Mouse (Mus musculus) midbrain, embryonic 16.5 days (tissue): ENCODE data around the gene Flg2. TPM values are rescaled to one million over a fixed set of nuclear protein-coding genes. Genes with fewer than 3 reads are reported as not detected.

Experiments
- ATAC-seq: fragments of 200-750 bp; cut with Nextera tagmentation; 2 replicates; pipeline ENCODE4 v1.8.0; 2017; ENCODE audit warnings: moderate TSS enrichment
- H3K27ac ChIP-seq: fragments of 300-500 bp; sonication (generic); 2 replicates; pipeline ENCODE4 v1.5.1; 2014; ENCODE audit warnings: mild to moderate bottlenecking, low read length, mixed read lengths
- H3K27me3 ChIP-seq: fragments of 300-500 bp; sonication (generic); 2 replicates; pipeline ENCODE4 v1.6.1; 2014; ENCODE audit warnings: low read depth, low read length, mixed read lengths; ENCODE audit not compliant: control insufficient read depth, insufficient read depth
- H3K36me3 ChIP-seq: fragments of 300-500 bp; sonication (generic); 2 replicates; pipeline ENCODE4 v1.6.1; 2014; ENCODE audit warnings: mild to moderate bottlenecking, low read length, moderate library complexity, mixed read lengths; ENCODE audit not compliant: control insufficient read depth, insufficient read depth
- H3K4me1 ChIP-seq: fragments of 300-500 bp; sonication (generic); 2 replicates; pipeline ENCODE4 v1.6.1; 2014; ENCODE audit warnings: mild to moderate bottlenecking, low read length, mixed read lengths; ENCODE audit not compliant: control insufficient read depth, insufficient read depth
- H3K4me2 ChIP-seq: fragments of 300-500 bp; sonication (generic); 2 replicates; pipeline ENCODE4 v1.6.1; 2014; ENCODE audit warnings: mild to moderate bottlenecking, low read length, mixed read lengths
- H3K4me3 ChIP-seq: fragments of 300-500 bp; sonication (generic); 2 replicates; pipeline ENCODE4 v1.5.1; 2014; ENCODE audit warnings: low read depth, mild to moderate bottlenecking, low read length, moderate library complexity, mixed read lengths
- H3K9ac ChIP-seq: fragments of 300-500 bp; sonication (generic); 2 replicates; pipeline ENCODE4 v1.6.1; 2014; ENCODE audit warnings: low read depth, low read length, mixed read lengths
- H3K9me3 ChIP-seq: fragments of 300-500 bp; sonication (generic); replicated peaks from 2 replicates; pipeline ENCODE4 v1.6.1; 2014; ENCODE audit warnings: mild to moderate bottlenecking, low read length, mixed read lengths; ENCODE audit not compliant: control insufficient read depth, poor library complexity, severe bottlenecking
- WGBS: fragments of 180-500 bp; shearing (Covaris S2); extraction: QIAGEN DNeasy Blood & Tissue Kit; methylation state at CpG from one replicate; pipeline ENCODE4 v1.1.7; 2014; 5-methylcytosine and 5-hydroxymethylcytosine counted together
- polyA plus RNA-seq: library from polyadenylated mRNA; unstranded; fragments of >200 nt; fragmentation: Nextera tagmentation; extraction: Ambion mirVana; gene quantifications from 2 replicates; pipeline ENCODE4 v1.2.1, GENCODE M21; 2015

The Flg2 gene
- polyA plus RNA-seq, result not detected in 2 replicates

DNA sequence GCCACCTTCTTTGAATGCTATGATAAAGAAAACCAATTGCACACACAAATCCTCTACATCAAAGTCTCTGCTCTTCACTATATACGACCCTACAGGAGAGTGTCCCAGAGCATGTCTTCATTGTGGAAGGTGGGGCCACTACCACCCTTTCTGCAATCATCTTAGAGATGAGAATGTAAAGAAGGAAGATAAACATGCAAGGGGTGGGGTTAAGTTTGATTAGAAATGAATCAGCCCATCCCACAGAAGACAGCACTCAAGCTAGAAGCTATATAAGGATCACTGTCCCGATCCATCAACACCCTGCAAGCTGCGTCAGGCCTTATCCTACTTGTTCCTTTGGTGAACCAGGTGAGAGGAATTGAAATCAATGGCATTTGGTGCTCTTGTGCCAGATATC is at the start of gene Flg2:
Flg2 (plus strand) TSS at position 301 of the 400 bp plus-strand sequence.
- Histone ChIP-seq H3K36me3 (no peaks in the 10 kb centered on the region), H3K9ac (no peak within 1 kb of the TSS), H3K4me2 (no peak within 1 kb of the TSS), H3K27ac (no peak within 1 kb of the TSS), H3K9me3 (no peaks in the 10 kb centered on the region), H3K4me3 (no peak within 1 kb of the TSS), H3K27me3 (no peaks in the 10 kb centered on the region), H3K4me1 (no peaks in the 10 kb centered on the region)
- WGBS, result 76% methylated on average over 3 of the region's 3 CpGs
- no peak for ATAC-seq

DNA sequence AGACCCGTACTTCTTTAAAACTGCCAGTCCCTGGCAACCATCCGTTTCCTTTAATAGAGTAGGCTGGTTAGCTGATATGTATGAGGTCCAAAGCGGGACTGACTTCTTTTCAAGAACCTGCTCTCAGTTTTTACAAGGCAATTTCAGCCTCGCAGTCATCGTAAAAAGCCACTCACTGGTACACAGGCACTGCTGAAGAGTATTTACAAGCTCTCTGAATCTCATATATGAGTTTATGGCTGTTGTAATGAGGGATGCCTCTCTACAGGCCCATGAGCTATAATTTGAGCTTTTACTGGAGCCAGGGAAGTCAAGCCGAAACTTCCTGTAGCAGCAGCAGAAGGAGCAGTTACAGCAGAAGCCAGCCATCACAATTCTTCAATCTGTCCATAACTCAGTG is 34.6 kb upstream of the Flg2 start:
- H3K4me1 ChIP-seq, result no peaks in the 10 kb centered on the region
- H3K27me3 ChIP-seq, result no peaks in the 10 kb centered on the region
- no peak overlapping the region for H3K9ac ChIP-seq
- no peaks in the 10 kb centered on the region for H3K36me3 ChIP-seq
- H3K4me3 ChIP-seq, result no peak overlapping the region
- no peak overlapping the region for H3K27ac ChIP-seq
- 84% methylated on average over 6 of the region's 6 CpGs for WGBS
- H3K4me2 ChIP-seq, result no peak overlapping the region
- no peak for ATAC-seq
- H3K9me3 ChIP-seq, result no peaks in the 10 kb centered on the region

DNA sequence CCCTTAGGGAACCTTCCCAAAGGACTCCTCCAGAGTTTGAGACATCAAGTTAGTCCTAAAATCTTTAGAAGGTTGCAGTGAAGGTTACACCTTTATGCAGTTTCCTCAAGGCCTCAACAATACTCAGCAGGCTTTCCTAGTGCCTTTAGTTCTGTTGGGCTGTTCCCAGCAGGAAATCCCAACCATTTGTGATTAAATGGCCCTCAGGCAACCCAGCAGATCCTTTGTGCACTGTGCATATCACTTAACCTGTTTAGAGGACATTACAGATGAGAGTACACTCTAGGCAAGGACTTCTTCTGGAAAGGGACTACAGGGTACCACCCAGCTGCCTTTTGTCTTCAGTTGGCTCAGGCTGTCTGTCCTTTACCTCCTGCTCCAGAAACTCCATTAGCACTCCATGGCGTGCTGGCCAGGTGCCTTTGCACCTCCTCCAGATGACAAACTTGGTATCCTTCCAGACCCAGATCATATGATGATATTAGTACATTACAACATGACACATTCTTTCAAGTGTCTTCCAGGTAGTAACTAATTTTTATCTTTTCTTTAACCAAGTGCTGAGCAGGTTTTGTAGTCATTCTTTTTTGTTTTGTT is 34.0 kb upstream of the Flg2 start:
- WGBS, result 89% methylated on average over 1 of the region's 1 CpGs
- Histone ChIP-seq H3K9me3 (no peaks in the 10 kb centered on the region), H3K36me3 (no peaks in the 10 kb centered on the region), H3K4me3 (no peak overlapping the region), H3K9ac (no peak overlapping the region), H3K4me1 (no peaks in the 10 kb centered on the region), H3K4me2 (no peak overlapping the region), H3K27ac (no peak overlapping the region), H3K27me3 (no peaks in the 10 kb centered on the region)
- no peak for ATAC-seq

DNA sequence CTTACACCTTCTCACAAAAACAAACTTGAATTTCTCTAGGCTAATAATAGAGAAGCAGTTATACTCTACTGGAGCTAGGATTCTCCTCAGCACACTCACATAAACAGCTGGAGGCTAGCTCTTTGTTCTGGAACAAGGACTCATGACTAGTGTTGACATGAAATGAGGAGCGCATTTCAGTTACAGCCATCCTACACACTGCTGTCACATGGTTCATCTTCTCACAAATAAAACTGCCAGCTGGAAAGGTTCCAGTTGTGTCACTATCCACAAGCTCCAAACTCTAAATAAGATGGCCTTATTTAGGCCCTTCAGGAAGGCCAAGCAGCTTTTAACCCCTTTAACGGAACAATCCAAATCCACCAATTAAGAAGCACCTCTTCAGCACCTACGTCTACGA is 16.2 kb upstream of the Flg2 start:
- no peaks in the 10 kb centered on the region for H3K9me3 ChIP-seq
- no peak overlapping the region for H3K27ac ChIP-seq
- no peak for ATAC-seq
- no peak overlapping the region for H3K4me3 ChIP-seq
- H3K4me2 ChIP-seq, result no peak overlapping the region
- 91% methylated on average over 4 of the region's 4 CpGs for WGBS
- H3K9ac ChIP-seq, result no peak overlapping the region
- H3K36me3 ChIP-seq, result no peaks in the 10 kb centered on the region
- H3K4me1 ChIP-seq, result no peaks in the 10 kb centered on the region
- H3K27me3 ChIP-seq, result no peaks in the 10 kb centered on the region

DNA sequence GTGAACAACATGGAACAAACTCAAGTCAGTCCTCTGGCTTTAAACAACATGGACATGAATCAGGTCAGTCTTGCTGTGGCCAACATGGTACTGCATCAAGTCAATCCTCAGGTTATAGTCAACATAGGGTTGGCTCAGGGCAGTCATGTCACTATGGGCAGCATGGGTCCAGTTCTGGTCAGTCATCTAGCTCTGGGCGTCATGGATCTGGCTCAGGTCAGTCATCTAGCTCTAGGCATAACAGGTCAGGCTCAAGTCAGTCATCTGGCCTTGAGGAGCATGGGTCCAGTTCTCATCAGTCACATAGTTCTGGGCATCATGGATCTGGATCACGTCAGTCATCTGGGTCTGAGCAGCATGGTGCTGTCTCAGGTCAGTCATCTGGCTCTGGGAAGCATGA is 4.9 kb downstream of the Flg2 start:
- Histone ChIP-seq H3K9ac (no peak overlapping the region), H3K4me3 (no peak overlapping the region), H3K27ac (no peak overlapping the region), H3K36me3 (no peaks in the 10 kb centered on the region), H3K4me2 (no peak overlapping the region), H3K9me3 (peaks cover 3% of the 10 kb centered on the region; the same call in 1 of the 2 replicates), H3K4me1 (no peaks in the 10 kb centered on the region), H3K27me3 (no peaks in the 10 kb centered on the region)
- WGBS, result 84% methylated on average over 2 of the region's 2 CpGs
- no peak for ATAC-seq

DNA sequence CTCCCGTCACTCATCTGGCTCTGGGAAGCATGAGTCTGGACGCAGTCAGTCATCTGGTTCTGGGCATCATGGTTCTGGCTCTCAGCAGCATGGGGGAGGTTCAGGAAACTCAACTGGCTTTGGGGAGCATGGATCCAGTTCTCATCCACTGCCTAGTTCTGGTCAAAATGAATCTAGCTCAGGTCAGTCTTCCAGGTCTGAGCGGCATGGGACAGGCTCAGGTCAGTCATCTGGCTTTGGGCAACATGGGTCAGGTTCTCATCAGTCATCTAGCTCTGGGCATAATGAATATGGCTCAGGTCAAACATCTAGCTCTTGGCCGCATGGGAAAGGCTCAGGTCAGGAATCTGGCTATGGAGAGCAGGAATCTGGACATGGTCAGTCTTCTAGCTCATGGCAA is 5.4 kb downstream of the Flg2 start:
- no peak overlapping the region for H3K4me3 ChIP-seq
- H3K9me3 ChIP-seq, result peaks cover 3% of the 10 kb centered on the region; the same call in 1 of the 2 replicates
- H3K27me3 ChIP-seq, result no peaks in the 10 kb centered on the region
- H3K4me1 ChIP-seq, result no peaks in the 10 kb centered on the region
- H3K27ac ChIP-seq, result no peak overlapping the region
- WGBS, result 92% methylated on average over 4 of the region's 4 CpGs
- H3K36me3 ChIP-seq, result no peaks in the 10 kb centered on the region
- no peak overlapping the region for H3K4me2 ChIP-seq
- no peak for ATAC-seq
- H3K9ac ChIP-seq, result no peak overlapping the region

Other genes with a start within 250 kb of the Flg2 start
- not detected in 2 replicates for gene Lce3d, start 239.9 kb upstream of the Flg2 start, polyA plus RNA-seq
- not detected in 2 replicates for gene Lce3e, start 230.2 kb upstream of the Flg2 start, polyA plus RNA-seq
- gene Lce3f, start 205.1 kb upstream of the Flg2 start, polyA plus RNA-seq, result not detected in 2 replicates
- gene Crct1, start 181.6 kb upstream of the Flg2 start, polyA plus RNA-seq, result 1.4 and 1.5 TPM in 2 replicates
- gene Lce1m, start 178.2 kb upstream of the Flg2 start, polyA plus RNA-seq, result not detected in 2 replicates
- not detected in 2 replicates for gene Gm4858, start 128.5 kb upstream of the Flg2 start, polyA plus RNA-seq
- gene Crnn, start 52.5 kb upstream of the Flg2 start, polyA plus RNA-seq, result not detected in 2 replicates
- not detected in 2 replicates for gene Flg, start 76.2 kb downstream of the Flg2 start, polyA plus RNA-seq
- not detected in 2 replicates for gene Hrnr, start 122.5 kb downstream of the Flg2 start, polyA plus RNA-seq
- gene Rptn, start 196.4 kb downstream of the Flg2 start, polyA plus RNA-seq, result not detected in 2 replicates
- gene Tchh, start 245.1 kb downstream of the Flg2 start, polyA plus RNA-seq, result 1.1 and 1.2 TPM in 2 replicates